Mouse (Mus musculus) adrenal gland, adult 18-20 months (tissue): ENCODE measurements around the gene Ypel2. TPM values are rescaled to one million over a fixed set of nuclear protein-coding genes. Genes with fewer than 3 reads are reported as not detected.

Source experiments
- DNase-seq, 2 experiments: peaks; one replicate each; pipeline ENCODE4 v3.0.0; 2021 to 2022; ENCODE audit warnings: low spot score in 2 of 2
- total RNA-seq, 2 experiments: library from RNA; stranded (reverse); gene quantifications; 1 replicate in 1 of 2; 2 replicates in 1 of 2; pipeline ENCODE4 v1.2.3; 2021

Gene Ypel2
- total RNA-seq, 2 experiments from 2014 or later: 12.8 to 31.2 TPM

- no peak for DNase-seq
Measured at GRCm38 (mm10) chr11:86906257-86906656, 87.2 kb downstream of the Ypel2 start.

DNA sequence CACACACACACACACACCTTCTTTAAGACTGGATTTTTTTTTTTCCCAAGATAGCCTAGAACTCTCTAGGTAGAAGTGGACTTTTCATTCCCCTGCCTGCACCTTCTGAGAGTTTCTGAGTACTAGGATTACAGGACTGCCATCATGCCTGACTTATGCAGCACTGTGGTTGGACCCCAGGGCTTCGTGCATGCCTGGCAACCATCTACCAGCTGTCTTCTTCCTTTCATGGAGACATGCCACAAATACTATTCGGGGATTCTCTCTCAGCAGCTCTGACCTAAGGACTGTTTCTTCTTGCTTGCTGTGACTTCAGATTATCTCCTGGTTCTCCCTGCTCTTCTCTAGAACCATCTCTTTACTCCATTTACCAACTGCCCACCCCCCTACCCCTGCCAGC is 88.2 kb downstream of the Ypel2 start:
- no peak for DNase-seq

GRCm38 (mm10) chr11:86904706-86905105 is 88.8 kb downstream of the Ypel2 start:
- no peak for DNase-seq

- DNase-seq: no peak
Measured at GRCm38 (mm10) chr11:86898367-86898766, 95.1 kb downstream of the Ypel2 start.

GRCm38 (mm10) chr11:86895567-86895966 is 97.9 kb downstream of the Ypel2 start:
- DNase-seq: no peak

- no peak for DNase-seq
Measured at GRCm38 (mm10) chr11:86895156-86895555, 98.4 kb downstream of the Ypel2 start.

DNA sequence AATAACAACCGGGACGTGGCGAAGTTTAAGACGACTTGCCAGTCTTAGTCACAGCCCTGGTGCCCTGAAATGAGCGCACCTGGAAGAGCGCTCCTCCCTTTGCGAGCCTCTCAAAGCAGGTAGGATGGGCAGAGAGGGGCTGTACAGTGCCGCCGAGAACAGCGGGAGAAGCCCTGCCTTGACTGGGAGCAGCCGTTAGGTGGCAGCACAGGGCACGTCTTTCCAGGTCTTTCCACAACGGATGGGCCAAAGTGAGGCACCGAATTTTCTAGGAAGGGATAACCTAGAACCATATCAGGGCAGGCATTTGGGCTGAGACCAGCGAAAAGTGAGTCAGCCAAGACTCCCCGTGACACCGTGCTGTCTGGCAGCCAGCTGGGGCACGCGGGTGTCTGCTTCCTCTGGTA is 99.3 kb downstream of the Ypel2 start:
- DNase-seq: peak; percentile 86

DNA sequence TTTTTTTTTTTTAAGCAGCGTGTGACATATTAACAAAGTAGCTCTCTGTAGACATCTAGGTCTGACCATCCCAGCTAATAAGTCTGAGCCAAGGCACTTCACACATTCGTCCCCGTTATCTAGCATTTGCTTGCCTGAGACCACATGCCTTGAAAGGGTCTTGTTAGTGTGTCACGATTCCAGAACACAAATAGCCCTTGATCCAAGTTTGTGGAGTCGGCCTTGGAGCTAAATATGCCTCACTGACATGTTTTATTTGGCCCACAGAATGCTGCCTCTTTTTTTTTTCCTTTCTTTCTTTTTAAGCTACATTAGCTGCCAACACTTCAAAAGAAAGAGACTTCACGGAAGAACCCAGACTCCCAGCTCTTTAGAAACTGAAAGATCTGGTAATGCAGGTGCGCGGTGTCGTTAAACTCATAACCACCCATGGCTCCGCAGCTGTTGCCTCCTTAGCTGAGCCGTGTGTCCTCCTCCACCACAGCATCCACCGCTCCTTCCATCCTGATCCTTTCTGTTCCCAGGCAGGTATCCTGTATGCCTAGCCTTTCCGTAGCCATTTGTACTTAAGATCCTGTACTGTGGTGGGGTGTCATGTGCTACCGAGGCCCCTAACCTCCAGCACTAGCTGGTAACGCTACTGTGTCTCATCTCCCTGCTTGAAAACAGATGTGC is 100.4 kb downstream of the Ypel2 start:
- DNase-seq: no peak

Other genes starting within 250 kb of the Ypel2 start
- gene Cltc, start 236.1 kb downstream of the Ypel2 start, total RNA-seq: 100 to 1,000 TPM; 258 to 298 TPM
- 10 to 100 TPM; 21.2 to 27.0 TPM for gene Dhx40, start 186.0 kb downstream of the Ypel2 start, total RNA-seq
- gene Gdpd1, start 80.4 kb upstream of the Ypel2 start, total RNA-seq: 1 to 10 TPM; 3.7 to 6.3 TPM
- 10 to 100 TPM; 15.2 to 23.4 TPM for gene Smg8, start 93.1 kb upstream of the Ypel2 start, total RNA-seq
- under 1 TPM; 0.46 to 0.58 TPM for gene Prr11, start 115.0 kb upstream of the Ypel2 start, total RNA-seq
- gene Ska2, start 115.5 kb upstream of the Ypel2 start, total RNA-seq: 1 to 10 TPM; 6.0 to 6.2 TPM
- 10 to 100 TPM; 14.2 to 14.9 TPM for gene Trim37, start 133.4 kb upstream of the Ypel2 start, total RNA-seq